Mouse (Mus musculus) megakaryocyte, embryonic 14.5 days (primary cell): ENCODE data around the gene Dntt.

ENCODE experiments used
- FLI1 ChIP-seq: IDR thresholded peaks from 2 replicates; pipeline ENCODE4 v1.6.1; 2012; ENCODE audit warnings: low read length, inconsistent platforms, mixed read lengths
- GATA1 ChIP-seq: IDR thresholded peaks from 3 replicates; pipeline ENCODE4 v1.6.1; 2012; ENCODE audit warnings: mixed read lengths, low read length, inconsistent platforms, borderline replicate concordance

DNA sequence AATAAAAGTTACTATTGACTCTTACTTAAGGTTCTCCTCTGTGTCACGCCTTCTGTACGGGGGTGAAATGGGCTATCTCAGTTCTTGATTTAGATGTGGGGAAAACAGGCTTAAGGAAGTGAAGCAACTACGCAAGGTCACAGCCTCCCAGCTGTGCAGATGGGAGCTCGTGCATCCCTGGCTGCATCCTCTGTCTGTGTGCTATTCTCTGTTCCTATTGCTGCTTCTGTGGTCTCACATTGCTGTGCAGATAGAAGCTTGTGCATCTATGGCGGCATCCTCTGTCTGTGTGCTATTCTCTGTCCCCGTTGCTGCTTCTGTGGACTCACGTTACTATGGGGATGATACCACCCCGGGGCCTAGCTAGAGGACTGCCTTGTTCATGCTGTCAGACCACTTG, 2.5 kb upstream of the Dntt start:
- TF ChIP-seq GATA1 = no peak
- TF ChIP-seq FLI1 = no peak
